Mouse (Mus musculus) urinary bladder, adult 2 months (tissue): ENCODE measurements around the gene Pmpca. TPM values are rescaled to one million over a fixed set of nuclear protein-coding genes. Genes with fewer than 3 reads are reported as not detected.

Source experiments
- DNase-seq: peaks from one replicate; pipeline ENCODE4 v3.0.0; 2022; ENCODE audit warnings: low spot score
- polyA plus RNA-seq: library from polyadenylated mRNA; depleted of rRNA; stranded (reverse); fragments of >200 nt; gene quantifications from 2 replicates; pipeline ENCODE4 v1.2.3, GENCODE M21; 2012; rRNA removed

The Pmpca gene
- polyA plus RNA-seq, 1 experiment, result 69.9 TPM

DNA sequence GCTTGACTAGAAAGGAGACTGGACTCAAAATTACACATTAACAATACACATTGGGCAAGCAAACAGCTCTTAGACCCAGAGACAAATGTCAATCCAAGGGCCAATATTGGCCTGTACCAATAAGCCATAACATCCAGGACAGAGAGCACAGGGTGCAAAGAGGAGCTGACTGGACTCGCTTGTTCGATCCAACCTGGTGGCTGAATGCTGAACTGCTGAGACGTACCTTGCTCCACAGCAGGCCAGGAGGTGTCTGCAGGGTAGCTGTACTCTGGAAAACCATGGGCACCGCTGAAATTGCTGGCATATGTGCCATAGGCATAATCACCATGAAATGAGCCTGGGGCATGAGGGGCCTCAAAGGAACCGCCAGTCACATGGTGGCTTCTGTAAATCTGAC lies 40.7 kb downstream of the Pmpca start:
- no peak for DNase-seq

DNA sequence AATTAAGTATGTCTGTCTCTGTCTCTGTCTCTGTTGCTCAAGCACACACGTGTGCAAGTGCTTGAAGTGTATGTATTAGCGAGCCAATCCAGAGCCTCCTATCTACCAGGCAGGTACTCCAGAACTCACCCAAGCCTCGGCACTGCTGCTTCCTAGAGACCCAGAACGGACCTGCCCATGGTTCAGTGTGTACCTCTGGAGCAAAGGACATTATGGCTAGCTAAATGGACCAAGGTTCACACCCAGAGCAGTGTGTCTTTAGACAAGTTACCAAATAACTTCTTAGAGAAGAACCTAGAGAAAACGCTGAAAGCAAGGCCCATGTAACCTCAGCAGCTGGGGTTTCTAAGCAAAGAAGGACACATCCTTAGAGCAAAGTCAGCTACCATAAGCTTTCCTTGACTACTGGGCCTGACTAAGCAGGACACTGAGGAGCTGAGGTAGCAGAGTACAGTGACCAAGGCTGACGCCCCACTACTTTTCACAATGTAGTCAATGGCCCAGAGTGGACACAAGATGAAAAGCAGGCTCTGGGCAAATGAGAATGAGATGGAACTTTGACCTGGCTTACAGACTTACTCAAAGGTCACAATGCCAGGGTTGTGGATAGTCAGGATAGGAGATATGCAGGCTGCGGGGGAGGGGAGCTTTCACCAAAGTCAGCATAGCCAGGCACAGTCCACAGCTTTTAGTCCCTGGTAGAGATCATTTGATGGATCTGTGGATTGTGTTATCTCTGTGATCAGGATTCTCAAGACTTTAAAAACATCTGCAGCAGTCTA lies 45.8 kb downstream of the Pmpca start:
- no peak for DNase-seq

DNA sequence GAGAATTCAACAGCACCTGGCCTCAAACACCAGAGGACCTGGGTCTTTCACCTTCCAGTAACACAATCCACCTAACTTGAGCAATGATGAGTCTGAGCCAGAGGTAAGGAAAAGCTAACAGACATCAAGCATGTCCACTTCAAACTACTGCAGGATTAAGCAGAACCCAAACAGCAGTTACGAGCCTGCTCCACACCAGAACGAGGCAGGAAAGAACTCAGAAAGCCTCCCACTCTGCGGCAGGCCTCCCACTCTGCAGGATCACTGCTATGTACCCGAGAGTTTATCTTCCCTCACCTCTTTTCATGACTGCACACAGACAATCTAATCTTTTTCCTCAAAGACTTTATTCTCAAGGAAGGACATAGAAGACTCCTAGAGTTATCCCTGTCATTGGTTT lies 48.1 kb downstream of the Pmpca start:
- DNase-seq, result no peak

DNA sequence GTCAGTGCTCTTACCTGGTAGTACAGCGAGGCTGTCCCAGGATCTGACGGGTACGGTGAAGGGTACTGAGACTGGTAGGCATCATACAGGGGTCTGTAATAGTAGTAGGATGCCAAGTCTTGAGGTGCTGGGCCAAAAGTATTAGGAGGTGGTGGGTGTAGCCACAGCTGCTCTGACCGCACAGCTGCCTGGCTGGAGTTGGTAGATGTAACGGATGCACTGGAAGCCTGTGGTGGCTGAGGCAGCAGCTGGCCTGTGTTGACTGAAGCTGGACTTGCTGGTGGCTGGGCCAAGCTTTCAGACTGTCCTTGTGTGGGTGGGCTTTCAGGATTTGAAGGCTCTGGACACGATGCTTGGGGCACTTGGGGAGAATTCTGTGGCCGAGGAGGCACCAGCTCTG lies 49.2 kb downstream of the Pmpca start:
- DNase-seq, result no peak

DNA sequence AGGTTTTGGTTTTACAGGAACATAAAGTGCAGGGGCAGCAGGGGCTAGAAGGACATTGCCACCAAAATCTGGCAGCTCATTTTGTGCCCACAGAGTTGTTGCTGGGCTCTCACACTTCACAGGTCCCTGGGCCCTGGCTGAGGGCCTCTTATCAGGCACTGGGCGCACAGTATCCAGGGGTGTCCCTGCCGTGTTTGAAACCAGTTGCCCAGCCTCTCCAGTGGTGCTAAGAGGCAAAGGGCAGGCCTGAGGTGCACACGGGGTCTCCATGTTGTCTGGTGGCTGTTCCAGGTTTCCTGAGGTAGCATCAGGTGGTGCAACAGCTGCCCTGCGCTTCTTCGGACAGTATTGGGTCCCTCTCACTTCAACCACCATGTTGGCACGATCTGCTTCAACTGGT lies 50.5 kb downstream of the Pmpca start:
- DNase-seq, result no peak

DNA sequence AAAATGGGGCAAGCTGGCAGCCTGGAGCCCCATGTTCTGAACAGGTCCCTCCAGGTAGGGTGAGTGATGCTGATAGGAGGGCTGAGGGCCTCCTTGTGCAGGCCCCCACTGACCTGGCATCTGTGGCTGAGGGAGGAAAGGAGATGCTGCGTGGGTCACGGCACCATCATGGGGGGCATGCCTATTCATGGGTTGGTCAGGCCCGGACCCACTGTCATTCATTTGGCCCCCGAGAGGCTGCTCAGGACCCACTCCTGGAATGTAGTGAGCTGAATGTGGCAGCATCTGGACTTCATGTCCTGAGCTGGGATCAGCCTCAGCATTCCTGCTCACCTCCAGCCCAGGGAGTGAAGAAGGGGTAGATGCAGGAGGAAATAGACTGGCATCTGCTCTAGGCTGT lies 52.1 kb downstream of the Pmpca start:
- DNase-seq, result no peak

DNA sequence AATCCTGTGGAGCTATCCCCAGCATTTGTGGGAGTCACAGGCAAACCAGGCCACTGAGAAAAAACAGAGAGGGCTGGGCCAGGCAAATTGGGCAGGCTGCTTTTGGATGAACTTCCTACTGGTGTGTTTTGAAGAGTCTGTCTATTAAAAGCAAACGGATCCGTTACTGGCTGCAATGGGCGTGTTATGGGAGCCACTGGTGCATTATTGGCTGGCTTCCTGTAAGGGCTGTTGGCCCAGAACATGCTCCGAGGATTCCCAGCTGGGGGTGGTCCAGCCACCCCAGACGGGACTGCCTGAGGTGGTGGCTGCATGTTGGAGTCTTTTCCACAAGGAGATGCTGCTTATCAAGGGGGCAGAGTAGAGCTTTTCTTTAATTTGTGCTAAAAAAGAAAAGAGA lies 52.5 kb downstream of the Pmpca start:
- DNase-seq, result no peak

DNA sequence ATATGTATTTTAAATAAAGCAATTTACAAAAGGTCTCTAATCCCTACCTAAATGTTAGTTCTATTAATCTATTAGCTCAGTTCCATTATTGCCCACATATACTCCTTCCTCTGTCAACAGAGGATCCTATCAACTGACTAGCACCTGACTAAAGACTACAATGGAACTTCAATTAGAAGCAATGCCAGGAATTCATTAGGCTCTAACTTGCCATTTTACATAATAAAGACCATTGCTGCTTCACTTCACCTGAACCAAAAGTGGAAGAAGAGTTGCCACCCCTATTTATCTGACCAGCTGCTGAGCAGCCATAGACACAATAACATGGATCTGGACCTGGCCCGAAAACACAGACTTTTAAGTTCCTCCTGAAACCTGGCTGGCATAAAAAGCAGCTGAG lies 53.7 kb downstream of the Pmpca start:
- no peak for DNase-seq

DNA sequence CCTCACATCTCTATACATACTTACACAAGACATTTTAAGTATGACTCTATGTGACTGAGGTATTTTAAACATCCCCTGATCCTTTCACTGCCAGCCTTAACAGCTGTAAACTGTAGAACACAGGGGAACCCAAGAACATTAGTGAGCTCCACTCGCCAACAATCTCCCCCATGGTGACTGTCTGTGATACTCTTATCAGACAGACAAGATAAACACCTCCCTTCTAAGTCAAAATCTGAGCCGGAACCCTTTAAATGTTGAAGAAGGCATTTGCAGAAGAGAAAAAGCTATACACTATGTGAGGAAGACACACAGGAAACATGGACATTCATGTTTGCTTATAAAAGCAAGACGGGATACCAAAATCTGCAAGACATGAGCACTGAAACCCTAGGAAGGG lies 54.7 kb downstream of the Pmpca start:
- no peak for DNase-seq

DNA sequence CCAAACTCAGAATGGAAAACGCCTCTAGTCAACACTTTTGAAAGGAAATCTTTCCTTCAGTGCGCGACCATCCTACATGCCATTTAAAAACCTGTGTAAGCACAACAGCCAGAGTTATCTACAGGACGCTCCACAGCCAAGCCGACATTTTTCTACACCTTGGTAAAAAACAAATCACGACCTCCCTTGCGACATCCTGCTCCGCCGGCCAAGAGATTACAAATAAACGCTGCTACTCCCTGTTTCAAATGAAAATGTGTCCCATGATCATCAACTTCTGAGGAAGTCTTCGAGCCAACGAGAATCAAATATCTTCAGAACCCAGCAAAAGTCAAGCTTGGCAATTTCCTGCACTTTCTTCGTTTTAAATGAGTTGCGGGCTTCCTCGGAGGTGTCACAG lies 55.2 kb downstream of the Pmpca start:
- DNase-seq, result no peak

DNA sequence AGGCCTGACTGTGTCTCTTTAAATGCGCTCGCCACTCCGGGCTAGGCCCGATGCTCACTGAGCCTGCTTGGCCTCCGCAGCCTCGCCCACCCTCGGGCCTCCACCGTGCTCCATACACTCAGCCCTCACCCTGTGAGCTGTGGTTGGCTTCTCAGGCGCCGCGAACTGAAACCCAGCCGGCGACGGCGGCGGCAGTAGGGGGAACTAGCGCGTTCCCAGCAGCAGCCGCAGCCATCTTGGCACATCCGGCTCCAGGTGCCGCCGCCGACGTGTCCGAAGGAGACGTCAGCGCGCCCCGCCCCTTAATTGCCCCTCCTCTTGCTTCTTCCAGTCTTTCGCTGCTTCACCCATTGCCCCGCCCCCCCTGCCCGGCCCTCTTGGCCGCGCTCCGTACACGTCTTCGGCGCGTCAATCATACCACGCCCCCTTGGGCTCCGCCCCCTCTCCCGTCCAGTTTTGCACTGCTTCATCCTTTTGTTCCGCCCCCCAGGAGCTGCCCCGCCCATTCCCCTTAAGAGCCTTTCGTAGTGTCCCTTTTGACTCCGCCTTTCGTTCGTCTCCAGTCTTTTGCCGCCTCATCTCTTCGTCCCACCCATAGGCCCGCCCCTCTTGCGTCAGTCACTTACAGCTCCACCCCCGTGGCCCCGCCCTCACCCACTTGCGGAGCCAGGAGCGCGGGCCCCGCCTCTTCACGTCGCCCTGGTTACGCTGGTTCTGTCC lies 56.0 kb downstream of the Pmpca start, which contains the start of gene Sec16a:
Sec16a (minus strand) TSS at position 271 of the 720 bp plus-strand sequence.
- peak; percentile 89 for DNase-seq

DNA sequence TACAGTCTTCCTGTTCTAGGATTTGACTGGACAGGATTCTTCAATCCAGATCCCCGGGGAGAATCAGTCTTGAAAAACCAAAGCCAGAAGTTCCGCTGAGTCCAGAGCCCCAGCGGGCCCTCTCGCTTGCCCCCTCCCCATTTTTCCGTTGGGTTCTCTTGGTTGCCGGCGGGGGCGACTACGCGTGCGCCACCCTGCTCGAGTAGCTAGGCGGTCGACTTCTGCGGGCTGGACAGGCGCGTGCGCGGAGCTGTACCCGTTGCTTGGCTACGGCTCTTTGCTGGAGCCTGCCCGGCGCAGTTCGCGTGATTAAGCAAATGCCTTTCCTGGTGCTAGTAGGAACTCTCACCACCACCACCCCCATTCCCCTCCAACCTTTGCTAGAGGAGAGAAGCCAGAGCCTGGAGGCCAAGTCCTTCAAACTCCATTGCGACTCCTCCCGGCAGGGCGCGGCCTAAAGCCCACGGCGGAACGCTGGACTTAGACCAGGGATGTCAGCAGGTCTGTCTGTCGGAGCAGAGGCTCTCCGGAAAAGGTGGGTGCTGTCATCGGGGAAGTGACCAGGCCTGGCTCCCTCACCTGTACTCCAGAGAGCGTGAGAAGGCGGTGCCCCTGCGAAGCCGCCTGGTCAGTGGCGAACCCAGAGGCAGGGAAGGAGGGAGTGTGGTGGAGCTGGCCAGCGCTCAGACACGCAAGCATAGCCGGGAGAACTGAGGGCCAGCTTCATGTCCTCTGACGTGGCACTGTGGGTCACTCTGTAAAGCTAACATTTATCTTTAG lies 56.7 kb downstream of the Pmpca start:
- peak; percentile 89 for DNase-seq

DNA sequence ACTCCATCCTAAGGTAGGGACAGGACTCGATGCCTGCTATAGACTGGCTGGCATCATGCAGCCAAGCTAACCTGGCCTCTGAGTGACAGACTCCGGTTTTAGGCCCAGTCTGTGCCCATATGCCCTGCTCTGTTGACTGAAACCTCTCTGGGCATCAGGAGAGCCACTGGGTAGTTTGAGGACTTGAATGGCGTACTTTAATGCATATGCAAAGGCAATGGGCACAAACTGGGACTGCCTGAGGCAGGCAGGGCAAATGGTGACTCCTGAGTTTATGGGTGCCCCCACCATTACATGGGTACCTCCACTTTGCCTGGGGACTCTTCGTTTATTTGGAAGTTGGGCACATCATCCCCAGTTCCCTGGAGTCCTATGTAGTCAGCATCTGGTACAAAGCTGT lies 57.5 kb downstream of the Pmpca start:
- DNase-seq, result no peak

Other genes with a start within 250 kb of the Pmpca start
- 0.03 TPM in 1 of 2 replicates, not detected in the other for gene Lhx3, start 181.1 kb upstream of the Pmpca start, polyA plus RNA-seq
- gene Qsox2, start 151.8 kb upstream of the Pmpca start, polyA plus RNA-seq, result 19.1 and 20.6 TPM in 2 replicates
- gene Ccdc187, start 94.8 kb upstream of the Pmpca start, polyA plus RNA-seq, result 1.0 and 1.3 TPM in 2 replicates
- gene Gpsm1, start 73.8 kb upstream of the Pmpca start, polyA plus RNA-seq, result 17.1 and 20.7 TPM in 2 replicates
- gene Dnlz, start 37.2 kb upstream of the Pmpca start, polyA plus RNA-seq, result 18.0 and 18.9 TPM in 2 replicates
- gene Card9, start 28.4 kb upstream of the Pmpca start, polyA plus RNA-seq, result 4.9 TPM in 2 replicates
- gene Snapc4, start 8.7 kb upstream of the Pmpca start, polyA plus RNA-seq, result 30.7 and 32.0 TPM in 2 replicates
- 115 and 140 TPM in 2 replicates for gene Entr1, start within 50 bp of the Pmpca start, polyA plus RNA-seq
- gene Inpp5e, start 19.9 kb downstream of the Pmpca start, polyA plus RNA-seq, result 22.2 and 28.0 TPM in 2 replicates
- gene Sec16a, start 55.9 kb downstream of the Pmpca start, polyA plus RNA-seq, result 41.7 and 46.3 TPM in 2 replicates
- 21.4 and 33.4 TPM in 2 replicates for gene Notch1, start 127.3 kb downstream of the Pmpca start, polyA plus RNA-seq
- 155 and 208 TPM in 2 replicates for gene Egfl7, start 190.7 kb downstream of the Pmpca start, polyA plus RNA-seq
- not detected in 2 replicates for gene Gm20532, start 197.3 kb downstream of the Pmpca start, polyA plus RNA-seq
- gene Agpat2, start 215.1 kb downstream of the Pmpca start, polyA plus RNA-seq, result 48.3 and 63.6 TPM in 2 replicates
- gene Fam69b, start 239.1 kb downstream of the Pmpca start, polyA plus RNA-seq, result 11.5 and 12.5 TPM in 2 replicates